Mouse (Mus musculus) E14TG2a.4 (cell line): ENCODE measurements around the gene Hmbs.
A peak's percentile ranks its signal among the peaks of the same experiment; 100 is the strongest.

Experiments used
- H3K27me3 ChIP-seq: 2 replicates; pipeline ENCODE4 v1.6.1; 2014; ENCODE audit warnings: low read length, control low read depth; ENCODE audit not compliant: insufficient read depth
- H3K36me3 ChIP-seq: 2 replicates; pipeline ENCODE4 v1.6.1; 2014; ENCODE audit warnings: low read length, control low read depth; ENCODE audit not compliant: insufficient read depth
- H3K4me1 ChIP-seq: replicated peaks from 2 replicates; pipeline ENCODE4 v1.6.1; 2014; ENCODE audit warnings: low read depth, low read length, control low read depth
- H3K4me3 ChIP-seq: replicated peaks from 2 replicates; pipeline ENCODE4 v1.5.1; 2014; ENCODE audit warnings: mild to moderate bottlenecking, low read length
- H3K9me3 ChIP-seq: 2 replicates; pipeline ENCODE4 v1.6.1; 2014; ENCODE audit warnings: low read length, control low read depth
- CTCF ChIP-seq: conservative IDR thresholded peaks from 2 replicates; pipeline ENCODE4 v1.5.1; 2014; ENCODE audit warnings: low read length
- NANOG ChIP-seq: IDR thresholded peaks from 2 replicates; pipeline ENCODE4 v1.6.1; 2014; ENCODE audit warnings: borderline replicate concordance, low read length, mixed read lengths
- POU5F1 ChIP-seq: IDR thresholded peaks from 2 replicates; pipeline ENCODE4 v1.6.1; 2014; ENCODE audit warnings: low read length, borderline replicate concordance

The Hmbs gene

GRCm38 (mm10) chr9:44292490-44292889 lies 51.5 kb downstream of the Hmbs start:
- peaks cover 16% of the 10 kb centered on the region for H3K4me1 ChIP-seq
- peaks cover 67% of the 10 kb centered on the region for H3K36me3 ChIP-seq
- H3K4me3 ChIP-seq = no peak overlapping the region
- H3K9me3 ChIP-seq = no peaks in the 10 kb centered on the region
- TF ChIP-seq CTCF = peak; percentile 35; the same call in 1 of the 2 replicates
- TF ChIP-seq NANOG = no peak
- TF ChIP-seq POU5F1 = no peak
- peaks cover 18% of the 10 kb centered on the region for H3K27me3 ChIP-seq

GRCm38 (mm10) chr9:44288959-44289291 lies 55.1 kb downstream of the Hmbs start:
- Histone ChIP-seq H3K9me3 (no peaks in the 10 kb centered on the region), H3K4me1 (peaks cover 27% of the 10 kb centered on the region), H3K4me3 (no peak overlapping the region), H3K27me3 (peaks cover 45% of the 10 kb centered on the region), H3K36me3 (peaks cover 33% of the 10 kb centered on the region)
- TF ChIP-seq NANOG (no peak), POU5F1 (no peak), CTCF (no peak)

GRCm38 (mm10) chr9:44288076-44288958 lies 55.7 kb downstream of the Hmbs start, which contains the start of gene Abcg4:
Gene Abcg4 (minus strand): TSS chr9:44288615.
- Histone ChIP-seq H3K9me3 (no peaks in the 10 kb centered on the region), H3K27me3 (peaks cover 49% of the 10 kb centered on the region), H3K4me3 (peak within 1 kb of the TSS; percentile 78), H3K36me3 (peaks cover 27% of the 10 kb centered on the region), H3K4me1 (peaks cover 27% of the 10 kb centered on the region)
- TF ChIP-seq CTCF = no peak
- no peak for TF ChIP-seq POU5F1
- no peak for TF ChIP-seq NANOG

- Histone ChIP-seq H3K27me3 (peaks cover 49% of the 10 kb centered on the region), H3K4me1 (peaks cover 27% of the 10 kb centered on the region), H3K36me3 (peaks cover 19% of the 10 kb centered on the region), H3K9me3 (no peaks in the 10 kb centered on the region), H3K4me3 (peak overlapping the region; percentile 78)
- TF ChIP-seq NANOG (no peak), CTCF (no peak), POU5F1 (no peak)
Measured at GRCm38 (mm10) chr9:44287401-44288075, 56.5 kb downstream of the Hmbs start.

GRCm38 (mm10) chr9:44287003-44287400 lies 57.0 kb downstream of the Hmbs start:
- TF ChIP-seq CTCF (no peak), NANOG (no peak), POU5F1 (no peak)
- peaks cover 27% of the 10 kb centered on the region for H3K4me1 ChIP-seq
- no peaks in the 10 kb centered on the region for H3K9me3 ChIP-seq
- peak overlapping the region; percentile 78 for H3K4me3 ChIP-seq
- H3K27me3 ChIP-seq = peaks cover 49% of the 10 kb centered on the region
- peaks cover 14% of the 10 kb centered on the region for H3K36me3 ChIP-seq
